Mouse (Mus musculus): ENCODE measurements around the gene Alkal2.

- TF ChIP-seq CTCF (IDR thresholded peaks at IDR 0.05; ENCODE audit: control insufficient read depth, insufficient read depth, insufficient read length): peak; percentile 31
- no peak for TF ChIP-seq USF1 (IDR thresholded peaks at IDR 0.05; ENCODE audit: low read depth)
- no peak for TF ChIP-seq MYOD1 (IDR thresholded peaks at IDR 0.05; ENCODE audit: control insufficient read depth, insufficient read length, low read depth)
- no peak for TF ChIP-seq CEBPB (IDR thresholded peaks at IDR 0.05; ENCODE audit: low read depth)
- no peak for TF ChIP-seq MAX (IDR thresholded peaks at IDR 0.05)
- no peak for TF ChIP-seq MYOG (IDR thresholded peaks at IDR 0.05; ENCODE audit: control insufficient read depth, extremely low read depth, insufficient read length)
- no peak for TF ChIP-seq FOSL1 (IDR thresholded peaks at IDR 0.05; ENCODE audit: insufficient read depth, low read length, poor library complexity, severe bottlenecking)
Observed at GRCm38 (mm10) chr12:30890067-30890466, 5.9 kb downstream of the Alkal2 start.
